Mouse (Mus musculus) forebrain, embryonic 11.5 days (tissue): Measurements from ENCODE around the gene Myo5a. TPM values are rescaled to one million over a fixed set of nuclear protein-coding genes. Genes with fewer than 3 reads are reported as not detected.

Source experiments
- ATAC-seq: fragments of 200-750 bp; cut with Nextera tagmentation; replicated peaks from 2 replicates; pipeline ENCODE4 v1.8.0; 2017; ENCODE audit warnings: moderate TSS enrichment; ENCODE audit not compliant: low FRiP score
- DNase-seq: peaks from one replicate; pipeline ENCODE4 v3.0.0-alpha.2; 2017; ENCODE audit warnings: low spot score
- H3K27ac ChIP-seq: fragments of 300-500 bp; sonication (generic); 2 replicates; pipeline ENCODE4 v1.5.1; 2014; ENCODE audit warnings: low read depth, low read length
- H3K27me3 ChIP-seq: fragments of 300-500 bp; sonication (generic); 2 replicates; pipeline ENCODE4 v1.6.1; 2014; ENCODE audit warnings: mild to moderate bottlenecking, low read length, mixed read lengths; ENCODE audit not compliant: control insufficient read depth, insufficient read depth
- H3K36me3 ChIP-seq: fragments of 300-500 bp; sonication (generic); 2 replicates; pipeline ENCODE4 v1.6.1; 2014; ENCODE audit warnings: mild to moderate bottlenecking, low read length, moderate library complexity, mixed read lengths; ENCODE audit not compliant: control insufficient read depth, insufficient read depth
- H3K4me1 ChIP-seq: fragments of 300-500 bp; sonication (generic); replicated peaks from 2 replicates; pipeline ENCODE4 v1.6.1; 2014; ENCODE audit warnings: low read length, mixed read lengths; ENCODE audit not compliant: control insufficient read depth, insufficient read depth
- H3K4me2 ChIP-seq: fragments of 300-500 bp; sonication (generic); 2 replicates; pipeline ENCODE4 v1.6.1; 2014; ENCODE audit warnings: low read depth, mild to moderate bottlenecking, low read length, moderate library complexity, mixed read lengths; ENCODE audit not compliant: severe bottlenecking
- H3K4me3 ChIP-seq: fragments of 300-500 bp; sonication (generic); 2 replicates; pipeline ENCODE4 v1.5.1; 2014; ENCODE audit warnings: low read depth, low read length
- H3K9ac ChIP-seq: fragments of 300-500 bp; sonication (generic); 2 replicates; pipeline ENCODE4 v1.6.1; 2014; ENCODE audit warnings: low read length
- H3K9me3 ChIP-seq: fragments of 300-500 bp; sonication (generic); 2 replicates; pipeline ENCODE4 v1.6.1; 2016; ENCODE audit warnings: low read length, mixed read lengths; ENCODE audit not compliant: control insufficient read depth
- WGBS: fragments of 180-500 bp; shearing (Covaris S2); extraction: QIAGEN DNeasy Blood & Tissue Kit; methylation state at CpG from one replicate; pipeline ENCODE4 v1.1.7; 2014; 5-methylcytosine and 5-hydroxymethylcytosine counted together
- polyA plus RNA-seq: library from polyadenylated mRNA; unstranded; fragments of >200 nt; fragmentation: Nextera tagmentation; extraction: Ambion mirVana; gene quantifications from 2 replicates; pipeline ENCODE4 v1.2.1, GENCODE M21; 2014

Myo5a gene
- polyA plus RNA-seq, 1 experiment from 2014 or later: 41.5 TPM

GRCm38 (mm10) chr9:75085242-75085824, 14.5 kb downstream of the Myo5a start:
- Histone ChIP-seq H3K27me3 (no peaks in the 10 kb centered on the region), H3K4me2 (no peak overlapping the region), H3K4me1 (no peaks in the 10 kb centered on the region), H3K9me3 (no peaks in the 10 kb centered on the region; the same call in 1 of the 2 replicates), H3K4me3 (no peak overlapping the region), H3K27ac (no peak overlapping the region), H3K9ac (no peak overlapping the region), H3K36me3 (no peaks in the 10 kb centered on the region; the same call in 1 of the 2 replicates)
- DNase-seq (no peak), ATAC-seq (peak; percentile 56; the same call in 1 of the 2 replicates)
- 62% methylated on average over 5 of the region's 5 CpGs for WGBS

DNA sequence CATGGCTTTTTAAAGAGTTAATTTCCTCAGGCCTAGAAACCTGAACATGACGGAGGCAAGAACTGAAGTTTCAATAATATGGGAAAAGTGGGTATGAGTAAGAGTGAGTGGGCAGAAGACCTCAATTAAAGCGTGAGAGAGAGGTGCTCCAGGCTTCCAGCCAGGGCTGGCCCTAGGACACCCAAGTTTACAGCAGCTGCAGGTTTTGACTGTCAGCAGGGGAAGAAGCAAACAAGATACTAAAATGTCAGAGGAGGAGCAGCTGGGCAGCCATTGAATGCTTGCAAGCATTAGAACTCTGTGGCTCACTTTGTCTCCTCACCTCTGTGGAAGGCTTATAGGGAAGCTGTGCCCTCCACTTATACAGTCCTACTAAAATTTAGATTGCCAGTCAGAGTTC, 17.0 kb downstream of the Myo5a start:
- H3K4me1 ChIP-seq: no peaks in the 10 kb centered on the region
- no peaks in the 10 kb centered on the region for H3K9me3 ChIP-seq
- H3K36me3 ChIP-seq: no peaks in the 10 kb centered on the region
- H3K9ac ChIP-seq: no peak overlapping the region
- H3K4me2 ChIP-seq: no peak overlapping the region
- no peak for ATAC-seq
- no peak overlapping the region for H3K27ac ChIP-seq
- 77% methylated on average over 2 of the region's 2 CpGs for WGBS
- DNase-seq: no peak
- no peak overlapping the region for H3K4me3 ChIP-seq
- H3K27me3 ChIP-seq: no peaks in the 10 kb centered on the region

GRCm38 (mm10) chr9:75089285-75089684, 18.5 kb downstream of the Myo5a start:
- Histone ChIP-seq H3K4me1 (no peaks in the 10 kb centered on the region), H3K36me3 (no peaks in the 10 kb centered on the region), H3K4me2 (no peak overlapping the region), H3K9me3 (no peaks in the 10 kb centered on the region), H3K9ac (no peak overlapping the region), H3K27ac (no peak overlapping the region), H3K27me3 (no peaks in the 10 kb centered on the region), H3K4me3 (no peak overlapping the region)
- no peak for ATAC-seq
- WGBS: 82% methylated on average over 3 of the region's 3 CpGs
- DNase-seq: no peak

DNA sequence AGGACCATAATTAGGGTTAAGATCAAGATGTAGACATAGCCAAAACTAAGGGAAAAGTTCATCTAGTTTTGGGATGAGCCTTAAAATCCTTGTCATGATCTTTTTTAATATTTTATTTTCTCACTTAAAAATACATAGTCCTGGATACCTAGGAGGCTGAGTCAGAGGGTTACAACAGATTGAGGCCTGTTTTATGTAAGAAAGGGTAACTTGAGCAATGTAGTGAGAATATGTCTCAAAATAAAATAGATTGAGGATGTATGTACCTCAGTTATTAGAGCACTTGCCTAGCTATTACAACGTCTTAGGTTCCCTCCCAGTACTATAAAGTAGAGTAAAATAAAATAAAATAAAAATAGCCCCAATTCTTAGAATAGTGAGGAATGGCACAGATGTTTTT, 21.3 kb downstream of the Myo5a start:
- WGBS: 90% methylated on average over 1 of the region's 1 CpGs
- H3K4me2 ChIP-seq: no peak overlapping the region
- no peak for ATAC-seq

DNA sequence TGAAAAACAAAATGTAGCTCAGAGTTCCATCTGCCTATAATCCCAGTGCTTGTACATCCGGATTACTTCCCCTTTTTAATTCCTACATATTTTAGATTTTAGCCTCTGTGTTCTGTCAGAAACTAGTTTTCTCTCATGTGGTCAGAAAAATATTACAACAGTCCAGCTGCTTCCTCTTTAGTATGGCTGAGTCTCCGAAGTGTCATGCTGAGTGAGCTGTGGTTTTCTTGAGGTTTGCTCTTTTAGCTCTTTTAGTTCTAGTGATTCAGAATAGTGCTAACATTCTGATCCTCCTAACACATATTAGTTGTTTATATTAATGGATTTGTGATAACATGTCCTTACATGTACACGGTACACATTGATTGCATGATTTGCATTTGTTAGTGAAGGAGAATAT, 23.9 kb downstream of the Myo5a start:
- no peak for DNase-seq
- no peaks in the 10 kb centered on the region for H3K4me1 ChIP-seq
- H3K9ac ChIP-seq: no peak overlapping the region
- no peak for ATAC-seq
- no peaks in the 10 kb centered on the region for H3K27me3 ChIP-seq
- H3K9me3 ChIP-seq: no peaks in the 10 kb centered on the region
- H3K27ac ChIP-seq: no peak overlapping the region
- 85% methylated on average over 3 of the region's 3 CpGs for WGBS
- H3K36me3 ChIP-seq: no peaks in the 10 kb centered on the region
- H3K4me2 ChIP-seq: no peak overlapping the region
- H3K4me3 ChIP-seq: no peak overlapping the region

More for the DNA sequence above, 21.3 kb downstream of the Myo5a start:
- DNase-seq: no peak
- Histone ChIP-seq H3K4me3 (no peak overlapping the region), H3K4me1 (no peaks in the 10 kb centered on the region), H3K9ac (no peak overlapping the region), H3K36me3 (no peaks in the 10 kb centered on the region), H3K27me3 (no peaks in the 10 kb centered on the region), H3K27ac (no peak overlapping the region), H3K9me3 (no peaks in the 10 kb centered on the region)

DNA sequence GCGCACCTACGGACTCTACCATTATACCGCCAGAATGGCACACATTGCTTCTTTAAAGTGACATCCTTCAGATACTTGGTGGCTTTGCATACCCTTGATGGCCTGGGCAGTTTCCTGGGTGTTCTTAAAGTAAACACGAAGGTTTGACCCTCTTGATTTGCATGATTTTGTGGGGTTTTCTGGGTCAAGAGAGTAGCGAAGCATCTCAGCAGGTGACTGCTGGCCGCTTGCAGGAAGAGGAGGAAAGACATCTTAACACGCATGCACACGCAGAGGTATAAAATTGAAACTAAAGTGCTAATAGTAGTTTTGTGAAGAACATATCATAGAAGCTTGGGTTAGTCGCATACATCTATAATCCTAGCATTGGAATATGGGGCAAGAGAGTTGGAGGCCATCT, 28.1 kb downstream of the Myo5a start:
- H3K9ac ChIP-seq: no peak overlapping the region
- ATAC-seq (no peak), DNase-seq (no peak)
- H3K4me3 ChIP-seq: no peak overlapping the region
- H3K27me3 ChIP-seq: no peaks in the 10 kb centered on the region
- no peaks in the 10 kb centered on the region for H3K9me3 ChIP-seq
- no peak overlapping the region for H3K27ac ChIP-seq
- H3K4me2 ChIP-seq: no peak overlapping the region
- no peaks in the 10 kb centered on the region for H3K36me3 ChIP-seq
- 92% methylated on average over 9 of the region's 9 CpGs for WGBS
- no peaks in the 10 kb centered on the region for H3K4me1 ChIP-seq

DNA sequence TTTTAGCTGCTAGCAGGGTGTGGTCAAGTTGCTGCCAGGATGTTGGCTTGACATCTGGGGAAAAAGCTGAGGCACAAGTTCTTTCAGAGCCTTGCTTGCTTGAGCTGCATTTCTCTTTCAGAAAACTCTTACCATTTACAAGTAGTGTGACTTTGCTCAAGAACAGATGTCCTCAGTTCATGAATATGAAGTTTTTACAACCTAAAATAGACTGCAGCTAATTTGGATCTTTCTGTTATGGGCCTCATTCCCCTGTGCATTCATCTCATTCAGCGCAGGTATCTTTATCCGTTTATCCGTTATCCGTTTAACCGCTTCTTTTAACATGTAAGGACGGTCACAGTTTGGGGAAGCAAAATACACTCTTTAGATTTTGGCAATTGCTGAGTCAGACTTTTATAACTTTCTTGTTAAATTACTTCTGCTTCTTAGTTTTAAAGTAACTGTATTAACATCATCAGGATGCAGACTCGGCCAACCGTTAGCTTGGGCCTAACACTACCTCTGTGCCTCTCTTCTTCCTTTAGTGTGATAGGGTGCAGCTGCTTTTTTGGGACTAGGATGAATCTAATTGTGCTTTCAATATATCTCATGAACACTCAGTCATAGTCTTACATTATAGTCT, 29.5 kb downstream of the Myo5a start:
- Histone ChIP-seq H3K4me1 (no peaks in the 10 kb centered on the region), H3K27me3 (no peaks in the 10 kb centered on the region), H3K4me3 (no peak overlapping the region), H3K9ac (no peak overlapping the region), H3K36me3 (no peaks in the 10 kb centered on the region), H3K27ac (no peak overlapping the region), H3K4me2 (no peak overlapping the region), H3K9me3 (no peaks in the 10 kb centered on the region)
- DNase-seq (no peak), ATAC-seq (no peak)
- 93% methylated on average over 8 of the region's 8 CpGs for WGBS

DNA sequence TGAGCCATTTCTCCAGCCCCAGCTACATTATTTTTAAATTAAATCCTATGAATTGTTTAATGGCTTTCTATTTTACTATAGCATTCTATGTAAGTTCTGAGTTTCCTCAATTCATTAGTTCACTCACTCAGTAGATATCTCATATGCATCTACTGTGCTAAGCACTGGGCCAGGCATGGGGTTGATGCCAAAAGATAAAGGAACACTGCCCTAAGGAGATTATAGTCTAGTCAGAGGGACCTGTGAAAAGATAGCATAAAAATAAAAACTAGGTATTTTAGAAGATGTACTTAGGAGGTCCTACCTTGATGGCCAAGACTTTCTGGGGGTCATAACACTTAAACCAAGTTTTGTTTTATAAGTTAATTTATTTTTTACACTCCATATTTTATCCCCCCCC, 31.3 kb downstream of the Myo5a start:
- no peak overlapping the region for H3K27ac ChIP-seq
- H3K4me1 ChIP-seq: no peaks in the 10 kb centered on the region
- no peak for DNase-seq
- no peak overlapping the region for H3K9ac ChIP-seq
- no peaks in the 10 kb centered on the region for H3K27me3 ChIP-seq
- no peaks in the 10 kb centered on the region for H3K36me3 ChIP-seq
- H3K9me3 ChIP-seq: no peaks in the 10 kb centered on the region
- ATAC-seq: no peak
- no peak overlapping the region for H3K4me2 ChIP-seq
- H3K4me3 ChIP-seq: no peak overlapping the region

- no peak for DNase-seq
- no peaks in the 10 kb centered on the region for H3K9me3 ChIP-seq
- no peak overlapping the region for H3K27ac ChIP-seq
- no peak overlapping the region for H3K4me2 ChIP-seq
- 75% methylated on average over 2 of the region's 2 CpGs for WGBS
- no peaks in the 10 kb centered on the region for H3K4me1 ChIP-seq
- H3K27me3 ChIP-seq: no peaks in the 10 kb centered on the region
- ATAC-seq: no peak
- no peak overlapping the region for H3K4me3 ChIP-seq
- H3K9ac ChIP-seq: no peak overlapping the region
- no peaks in the 10 kb centered on the region; the same call in 1 of the 2 replicates for H3K36me3 ChIP-seq
Observed at GRCm38 (mm10) chr9:75116571-75117177, 45.9 kb downstream of the Myo5a start.
